11 mouse cellular contexts compared by ENCODE assay signal in genomic region chr16:67226696-67227095, GRCm38 (mm10).
"Had no signal": no experiment of that assay in that cellular context is flagged by ENCODE, and none has a peak within 500 bp of the region (broad histone marks: within the 10 kb centered on the region; RNA-seq: fewer than 3 reads in every experiment).

No protein-coding gene starts in this region.

- DNase-seq: right cerebral cortex, adult 18-20 months; right cerebral cortex, postnatal 14 days; right cerebral cortex, postnatal 25 days; right cerebral cortex, postnatal 4 days; spleen, adult 18-20 months; thymus, adult 18-20 months; thymus, adult 2 months; thymus, postnatal 14 days; thymus, postnatal 25 days; thymus, postnatal 36 days; thymus, postnatal 4 days had no signal
